Mouse (Mus musculus) stomach, postnatal 0 days (tissue): ENCODE measurements around the gene Glb1. TPM values are rescaled to one million over a fixed set of nuclear protein-coding genes. Genes with fewer than 3 reads are reported as not detected.

ENCODE experiments used
- ATAC-seq: fragments of 200-750 bp; cut with Nextera tagmentation; 2 replicates; pipeline ENCODE4 v1.8.0; 2017; ENCODE audit not compliant: low FRiP score, low TSS enrichment
- DNase-seq: peaks from one replicate; pipeline ENCODE4 v3.0.0-alpha.2; 2016; ENCODE audit warnings: low spot score
- H3K27ac ChIP-seq: fragments of 300-500 bp; sonication (generic); replicated peaks from 2 replicates; pipeline ENCODE4 v1.5.1; 2014; ENCODE audit warnings: mild to moderate bottlenecking, control low read depth
- H3K27me3 ChIP-seq: fragments of 300-500 bp; sonication (generic); 2 replicates; pipeline ENCODE4 v1.6.1; 2014; ENCODE audit warnings: low read length; ENCODE audit not compliant: control insufficient read depth, insufficient read depth
- H3K36me3 ChIP-seq: fragments of 300-500 bp; sonication (generic); 2 replicates; pipeline ENCODE4 v1.6.1; 2014; ENCODE audit warnings: low read length, mixed read lengths; ENCODE audit not compliant: control insufficient read depth, insufficient read depth
- H3K4me1 ChIP-seq: fragments of 300-500 bp; sonication (generic); replicated peaks from 2 replicates; pipeline ENCODE4 v1.6.1; 2014; ENCODE audit warnings: antibody characterized with exemption; ENCODE audit not compliant: control insufficient read depth, insufficient read depth
- H3K4me2 ChIP-seq: fragments of 300-500 bp; sonication (generic); replicated peaks from 2 replicates; pipeline ENCODE4 v1.6.1; 2014; ENCODE audit warnings: low read depth, mild to moderate bottlenecking, control low read depth, moderate library complexity
- H3K4me3 ChIP-seq: fragments of 300-500 bp; sonication (generic); 2 replicates; pipeline ENCODE4 v1.5.1; 2014; ENCODE audit warnings: low read depth, low read length, control low read depth
- H3K9ac ChIP-seq: fragments of 300-500 bp; sonication (generic); 2 replicates; pipeline ENCODE4 v1.6.1; 2014; ENCODE audit warnings: mild to moderate bottlenecking, low read length, control low read depth, mixed read lengths
- H3K9me3 ChIP-seq: fragments of 300-500 bp; sonication (generic); 2 replicates; pipeline ENCODE4 v1.6.1; 2016; ENCODE audit warnings: low read length; ENCODE audit not compliant: control insufficient read depth
- CTCF ChIP-seq: IDR thresholded peaks from 2 replicates; pipeline ENCODE4 v1.5.1; 2016; ENCODE audit warnings: antibody characterized with exemption, low read depth, mild to moderate bottlenecking, moderate library complexity
- EP300 ChIP-seq: optimal IDR thresholded peaks from 2 replicates; pipeline ENCODE3; 2016; ENCODE audit warnings: antibody characterized with exemption
- WGBS: fragments of 180-500 bp; shearing (Covaris S2); extraction: QIAGEN DNeasy Blood & Tissue Kit; methylation state at CpG from one replicate; pipeline ENCODE4 v1.1.7; 2014; 5-methylcytosine and 5-hydroxymethylcytosine counted together
- polyA plus RNA-seq: library from polyadenylated mRNA; unstranded; fragments of >200 nt; fragmentation: Nextera tagmentation; extraction: Ambion mirVana; gene quantifications from 2 replicates; pipeline ENCODE4 v1.2.1, GENCODE M21; 2015

Glb1 gene
- polyA plus RNA-seq, 1 experiment from 2014 or later, result 28.2 TPM

GRCm38 (mm10) chr9:114400588-114400948, 308 bp upstream of the Glb1 start:
- Histone ChIP-seq H3K27me3 (no peaks in the 10 kb centered on the region), H3K9me3 (0 out of 2 replicates have a peak, but pooled peaks cover 6% of the 10 kb centered on the region), H3K9ac (no peak overlapping the region; the same call in 1 of the 2 replicates), H3K4me3 (peak overlapping the region; percentile 92), H3K36me3 (peaks cover 14% of the 10 kb centered on the region), H3K4me1 (0 out of 2 replicates have a peak, but pooled peaks cover 2% of the 10 kb centered on the region), H3K27ac (peak overlapping the region; percentile 97), H3K4me2 (peak overlapping the region; percentile 73)
- ATAC-seq (no peak), DNase-seq (no peak)
- WGBS, result 14% methylated on average over 5 of the region's 5 CpGs
- TF ChIP-seq EP300 (no peak), CTCF (no peak)

GRCm38 (mm10) chr9:114401685-114402080, 807 bp downstream of the Glb1 start:
- TF ChIP-seq EP300 (no peak), CTCF (peak; percentile 61)
- peak; percentile 60 for DNase-seq
- Histone ChIP-seq H3K9me3 (0 out of 2 replicates have a peak, but pooled peaks cover 6% of the 10 kb centered on the region), H3K4me2 (peak overlapping the region; percentile 73), H3K36me3 (peaks cover 18% of the 10 kb centered on the region), H3K4me1 (0 out of 2 replicates have a peak, but pooled peaks cover 2% of the 10 kb centered on the region), H3K9ac (peak overlapping the region; percentile 95), H3K4me3 (peak overlapping the region; percentile 92), H3K27ac (peak overlapping the region; percentile 97), H3K27me3 (no peaks in the 10 kb centered on the region)
- ATAC-seq, result peak; percentile 13; the same call in 1 of the 2 replicates
- 2% methylated on average over 16 of the region's 16 CpGs for WGBS

GRCm38 (mm10) chr9:114407676-114408075, 6.8 kb downstream of the Glb1 start:
- Histone ChIP-seq H3K36me3 (peaks cover 30% of the 10 kb centered on the region), H3K4me3 (no peak overlapping the region), H3K9ac (no peak overlapping the region), H3K27ac (no peak overlapping the region), H3K4me2 (no peak overlapping the region), H3K9me3 (0 out of 2 replicates have a peak, but pooled peaks cover 6% of the 10 kb centered on the region), H3K27me3 (no peaks in the 10 kb centered on the region), H3K4me1 (no peaks in the 10 kb centered on the region)
- TF ChIP-seq CTCF (no peak), EP300 (no peak)
- no peak for ATAC-seq
- WGBS, result 91% methylated on average over 2 of the region's 2 CpGs
- no peak for DNase-seq

- Histone ChIP-seq H3K27ac (no peak overlapping the region), H3K4me1 (no peaks in the 10 kb centered on the region), H3K9ac (no peak overlapping the region), H3K9me3 (no peaks in the 10 kb centered on the region), H3K4me2 (no peak overlapping the region), H3K36me3 (peaks cover 18% of the 10 kb centered on the region), H3K27me3 (no peaks in the 10 kb centered on the region), H3K4me3 (no peak overlapping the region)
- ATAC-seq (no peak), DNase-seq (no peak)
- 93% methylated on average over 11 of the region's 11 CpGs for WGBS
- TF ChIP-seq CTCF, result no peak
- TF ChIP-seq EP300, result no peak
These were observed 9.5 kb downstream of the Glb1 start for GRCm38 (mm10) chr9:114410313-114410862.

- H3K9me3 ChIP-seq, result no peaks in the 10 kb centered on the region
- 95% methylated on average over 5 of the region's 5 CpGs for WGBS
- no peaks in the 10 kb centered on the region for H3K4me1 ChIP-seq
- ATAC-seq, result no peak
- no peak overlapping the region for H3K4me2 ChIP-seq
- H3K27me3 ChIP-seq, result no peaks in the 10 kb centered on the region
- no peak for DNase-seq
- no peak overlapping the region for H3K4me3 ChIP-seq
- H3K36me3 ChIP-seq, result peaks cover 12% of the 10 kb centered on the region
- H3K9ac ChIP-seq, result no peak overlapping the region
- no peak overlapping the region for H3K27ac ChIP-seq
- TF ChIP-seq EP300, result no peak
- peak; percentile 3; the same call in 1 of the 2 replicates for TF ChIP-seq CTCF
These were observed 10.4 kb downstream of the Glb1 start for GRCm38 (mm10) chr9:114411295-114411694.

- no peak for TF ChIP-seq CTCF
- TF ChIP-seq EP300, result no peak
- Histone ChIP-seq H3K4me3 (no peak overlapping the region), H3K27ac (no peak overlapping the region), H3K4me2 (no peak overlapping the region), H3K36me3 (peaks cover 9% of the 10 kb centered on the region), H3K9ac (no peak overlapping the region), H3K9me3 (no peaks in the 10 kb centered on the region), H3K4me1 (no peaks in the 10 kb centered on the region), H3K27me3 (no peaks in the 10 kb centered on the region)
- WGBS, result 82% methylated on average over 9 of the region's 9 CpGs
- ATAC-seq (peak; percentile 28; the same call in 1 of the 2 replicates), DNase-seq (no peak)
These were observed 11.5 kb downstream of the Glb1 start for GRCm38 (mm10) chr9:114412406-114412805.
